Mouse (Mus musculus) right cerebral cortex, postnatal 36 days (tissue): ENCODE data around the gene Pmepa1.

Source experiments
- DNase-seq, 2 experiments: peaks; one replicate each; pipeline ENCODE4 v3.0.0; 2022; ENCODE audit warnings: low spot score in 2 of 2, mixed read lengths in 1 of 2

Pmepa1 gene

GRCm38 (mm10) chr2:173276859-173277258 is 526 bp upstream of the Pmepa1 start:
- DNase-seq: no peak

GRCm38 (mm10) chr2:173275343-173276201 is 761 bp downstream of the Pmepa1 start:
- DNase-seq: no peak

- DNase-seq: no peak
Measured at GRCm38 (mm10) chr2:173274428-173275342, 1.6 kb downstream of the Pmepa1 start.

DNA sequence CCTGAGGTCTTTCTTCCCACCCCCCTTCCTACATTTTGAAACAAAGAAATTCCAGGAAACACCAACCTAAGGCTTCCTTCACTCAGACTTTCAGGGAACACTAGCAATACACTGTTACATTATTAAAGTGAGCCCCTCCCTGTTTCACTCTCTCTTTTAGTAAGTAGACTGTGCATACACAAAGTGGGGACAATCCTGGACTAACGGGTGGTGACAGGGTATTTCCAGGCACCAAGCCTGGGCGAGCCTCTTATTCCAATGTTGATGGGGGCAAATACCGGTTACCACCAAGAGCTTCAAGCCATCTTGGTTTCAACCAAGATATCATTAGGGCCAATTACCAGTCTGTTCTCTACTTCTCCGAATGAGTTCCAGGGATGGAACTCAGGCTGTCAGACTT is 2.4 kb downstream of the Pmepa1 start:
- no peak for DNase-seq

DNA sequence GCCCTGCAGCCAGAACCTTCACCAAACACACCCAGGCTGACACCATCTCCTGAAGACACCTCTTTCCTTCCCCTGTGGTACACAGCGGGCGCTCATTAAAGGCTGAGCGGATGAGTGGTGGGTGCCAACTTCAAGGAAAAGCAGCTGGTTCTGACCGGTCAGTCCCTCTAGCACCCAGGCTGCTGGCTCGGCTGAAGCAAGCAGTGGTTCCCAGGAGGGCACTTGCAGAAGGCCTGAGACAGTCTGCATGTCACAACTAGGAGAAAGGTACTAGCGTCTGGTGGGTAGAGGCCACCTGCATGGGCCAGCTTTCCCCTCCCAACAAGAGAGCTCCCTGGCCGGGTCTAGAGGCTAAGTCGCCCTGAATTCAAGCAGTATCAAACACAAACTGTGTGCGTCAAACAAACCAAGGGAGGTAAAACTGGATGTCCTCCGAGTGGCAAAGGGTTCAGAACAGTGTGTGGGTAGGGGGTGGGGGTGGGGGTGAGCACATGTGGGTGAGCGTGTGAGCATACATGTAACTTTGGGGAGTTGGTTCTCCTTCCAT is 3.9 kb downstream of the Pmepa1 start:
- DNase-seq: no peak

DNA sequence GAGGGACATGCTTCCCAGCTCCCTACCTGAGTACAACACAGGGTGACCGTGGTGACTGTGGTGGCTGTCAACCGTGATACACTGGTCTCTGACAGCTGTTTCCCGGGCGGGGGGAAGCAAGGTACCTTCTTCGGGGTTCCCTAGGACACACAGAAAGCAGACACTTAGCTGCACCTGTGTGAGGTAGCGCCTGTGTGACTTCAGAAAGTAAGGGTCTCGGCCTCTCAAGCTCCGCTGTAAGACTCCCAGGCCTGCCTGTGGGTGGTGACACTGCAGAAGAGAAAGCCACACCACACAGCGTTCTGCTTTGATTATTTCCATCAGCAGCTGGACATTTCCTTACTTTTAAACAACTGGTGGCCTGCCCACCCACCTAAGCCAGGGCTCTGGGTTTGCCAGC is 4.8 kb downstream of the Pmepa1 start:
- no peak for DNase-seq

- no peak for DNase-seq
Measured at GRCm38 (mm10) chr2:173270601-173271248, 5.6 kb downstream of the Pmepa1 start.

GRCm38 (mm10) chr2:173270196-173270595 is 6.1 kb downstream of the Pmepa1 start:
- DNase-seq: no peak

- DNase-seq: no peak
Measured at GRCm38 (mm10) chr2:173267562-173267961, 8.8 kb downstream of the Pmepa1 start.

GRCm38 (mm10) chr2:173266349-173267112 is 9.8 kb downstream of the Pmepa1 start:
- DNase-seq: no peak

DNA sequence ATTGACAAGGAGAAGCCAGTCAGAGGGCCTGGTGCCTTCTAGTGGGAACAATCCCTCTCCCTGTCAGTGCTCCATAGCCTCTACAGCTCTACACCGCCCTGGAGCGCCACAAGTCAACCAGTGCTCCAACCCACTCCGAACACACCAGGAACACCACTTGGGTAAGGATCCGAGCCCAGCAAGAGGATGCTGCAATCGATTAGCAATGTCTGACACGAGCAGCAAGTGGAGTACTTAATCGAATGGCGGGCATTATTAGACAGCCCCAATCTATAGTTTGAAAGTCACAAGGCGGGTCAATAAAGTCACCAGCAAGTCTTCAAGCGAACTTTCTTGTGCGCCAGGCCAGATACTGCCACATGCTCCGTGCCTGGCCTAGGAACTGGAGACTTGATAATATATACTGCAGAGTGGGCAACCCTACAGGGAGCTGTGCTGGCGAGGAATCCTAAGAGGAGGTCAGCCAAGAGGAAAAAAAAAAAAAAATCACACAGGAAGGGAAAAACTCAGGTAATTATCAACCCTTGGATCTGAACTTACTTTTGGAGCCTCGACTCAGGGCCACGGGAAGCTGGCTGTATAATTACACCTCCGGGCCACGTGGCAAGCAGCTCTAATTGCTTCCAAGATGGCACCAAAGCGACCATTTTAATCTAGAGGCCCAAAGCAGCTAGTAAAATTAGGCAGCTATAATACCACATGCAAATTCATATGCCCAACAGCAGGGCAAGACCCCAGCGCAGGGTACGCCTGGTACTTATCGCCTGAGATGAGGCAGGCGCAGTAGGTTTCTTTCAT is 10.7 kb downstream of the Pmepa1 start:
- DNase-seq: no peak

DNA sequence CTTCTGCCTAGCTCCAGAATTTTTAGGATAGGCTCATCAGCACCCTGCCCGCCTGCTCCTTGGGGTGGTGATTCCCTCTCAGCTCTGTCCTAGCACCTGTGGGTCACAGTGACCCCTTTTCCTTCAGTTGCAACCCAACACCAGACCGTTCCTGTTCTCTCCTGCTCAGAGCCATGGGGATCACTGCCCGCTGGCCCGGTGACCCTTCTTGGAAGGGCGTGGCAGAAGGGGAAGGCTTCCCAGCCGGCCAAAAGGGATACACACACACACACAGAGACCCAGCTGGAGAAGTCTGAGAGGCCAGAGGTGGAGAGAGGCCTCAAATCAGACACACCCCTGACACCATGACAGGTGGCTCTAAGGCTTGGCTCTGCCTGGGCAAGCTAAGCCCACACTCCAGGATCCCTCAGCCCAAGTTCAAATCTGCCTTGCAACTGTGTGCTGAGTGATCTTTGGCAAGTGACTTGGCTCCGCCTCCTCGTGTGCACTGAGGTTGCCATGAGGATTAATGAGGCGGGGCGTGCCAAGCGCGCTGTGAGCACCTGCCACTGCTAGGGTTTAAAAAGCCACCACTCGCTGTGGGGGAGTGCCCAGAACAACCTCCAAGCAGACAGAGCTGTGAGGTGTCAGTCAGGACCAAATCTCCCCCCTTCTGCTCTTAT is 11.7 kb downstream of the Pmepa1 start:
- no peak for DNase-seq

GRCm38 (mm10) chr2:173263636-173264330 is 12.6 kb downstream of the Pmepa1 start:
- no peak for DNase-seq

- no peak for DNase-seq
Measured at GRCm38 (mm10) chr2:173261497-173261896, 14.8 kb downstream of the Pmepa1 start.

DNA sequence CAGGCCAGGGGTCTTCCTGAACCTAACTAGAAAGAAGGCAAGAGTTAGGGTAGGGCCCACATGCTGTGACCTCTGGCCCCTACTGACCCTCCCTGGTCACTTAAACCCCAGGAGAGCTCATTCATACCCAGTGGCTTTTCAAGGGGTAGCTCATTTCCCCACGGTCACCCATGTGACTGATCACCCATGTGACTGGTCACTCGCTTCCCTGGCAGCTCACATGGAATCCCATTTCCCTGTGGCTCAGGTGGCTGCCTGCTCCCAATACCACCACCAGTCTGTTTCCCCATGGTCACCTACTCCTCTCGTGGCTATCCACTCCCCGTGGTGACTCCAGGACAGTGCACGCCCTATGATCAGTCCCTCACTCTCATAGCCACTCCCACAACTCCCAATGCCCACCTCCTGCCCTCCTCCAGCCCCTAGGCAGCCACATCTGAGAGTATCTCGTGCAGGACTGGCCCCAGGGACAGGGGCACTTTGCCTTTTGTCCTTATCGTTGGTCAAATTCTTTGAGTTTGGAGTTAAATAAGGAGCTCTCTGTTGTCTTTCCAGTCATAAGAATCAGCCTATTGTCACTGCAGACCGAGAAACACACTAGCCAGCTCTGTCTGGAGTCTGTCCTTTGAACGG is 17.8 kb downstream of the Pmepa1 start:
- no peak for DNase-seq

DNA sequence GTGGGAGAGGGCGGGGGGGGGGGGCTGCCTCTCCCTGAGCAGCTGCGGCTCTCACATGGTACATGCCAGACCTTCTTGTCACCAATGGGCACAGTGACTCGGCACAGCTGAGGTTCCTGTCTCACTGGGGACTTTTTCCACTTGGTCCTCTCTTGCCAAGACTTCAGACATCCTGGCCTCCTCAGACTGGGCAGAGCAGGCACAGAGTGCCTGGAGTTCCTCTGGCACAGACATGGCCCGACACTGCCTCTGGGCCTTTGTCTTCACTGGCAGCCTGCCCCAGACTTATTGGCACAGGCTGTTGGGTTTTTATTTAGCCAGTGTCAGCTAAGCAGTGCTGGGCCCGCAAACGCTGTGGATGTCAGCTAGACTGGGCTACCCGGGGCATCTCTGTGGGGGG is 18.7 kb downstream of the Pmepa1 start:
- DNase-seq: peak; percentile 72 to 75

DNA sequence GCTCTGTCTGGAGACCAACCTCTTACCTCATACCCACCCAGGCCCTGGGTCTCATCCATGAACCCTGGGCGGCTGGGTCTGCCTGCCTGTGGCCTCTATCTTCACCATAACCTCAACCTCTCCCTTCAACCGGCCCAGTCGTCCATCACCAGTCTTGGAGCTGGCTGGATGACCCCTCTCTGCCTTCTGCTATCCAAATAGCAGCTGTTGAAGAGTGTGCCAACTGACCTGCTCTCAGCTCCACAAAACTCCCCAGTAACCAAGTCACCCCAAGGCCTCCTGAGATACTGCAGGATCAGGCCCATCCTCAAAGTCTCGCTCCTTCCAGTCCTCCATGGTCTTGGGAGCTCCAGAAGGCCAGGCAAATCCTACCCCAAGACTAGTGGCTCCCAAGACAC is 19.8 kb downstream of the Pmepa1 start:
- DNase-seq: no peak

GRCm38 (mm10) chr2:173255810-173256551 is 20.4 kb downstream of the Pmepa1 start:
- DNase-seq: no peak
